Mouse (Mus musculus) ES-Bruce4 (cell line): ENCODE results near the gene Rxfp4. TPM values are rescaled to one million over a fixed set of nuclear protein-coding genes. Genes with fewer than 3 reads are reported as not detected.
A peak's percentile ranks its signal among the peaks of the same experiment; 100 is the strongest.

ENCODE experiments used
- H3K27ac ChIP-seq: 2 replicates; pipeline ENCODE4 v1.5.1; 2012; ENCODE audit warnings: low read length, inconsistent platforms; ENCODE audit not compliant: insufficient read depth
- H3K27me3 ChIP-seq: 2 replicates; pipeline ENCODE4 v1.6.1; 2012; ENCODE audit warnings: mild to moderate bottlenecking, low read length, inconsistent platforms; ENCODE audit not compliant: control insufficient read depth, poor library complexity, insufficient read depth, severe bottlenecking
- H3K36me3 ChIP-seq: 2 replicates; pipeline ENCODE4 v1.6.1; 2012; ENCODE audit warnings: inconsistent platforms, mild to moderate bottlenecking, low read length, moderate library complexity; ENCODE audit not compliant: control insufficient read depth, poor library complexity, insufficient read depth, severe bottlenecking
- H3K4me1 ChIP-seq: one replicate; pipeline ENCODE4 v1.8.1; 2011; ENCODE audit warnings: low read length; ENCODE audit not compliant: control insufficient read depth, insufficient read depth
- H3K4me3 ChIP-seq: 2 replicates; pipeline ENCODE4 v1.5.1; 2011; ENCODE audit warnings: low read depth, mild to moderate bottlenecking, low read length
- H3K9ac ChIP-seq: 2 replicates; pipeline ENCODE4 v1.6.1; 2012; ENCODE audit warnings: low read depth, mild to moderate bottlenecking, inconsistent platforms; ENCODE audit not compliant: poor library complexity, severe bottlenecking
- H3K9me3 ChIP-seq: replicated peaks from 2 replicates; pipeline ENCODE4 v1.6.1; 2012; ENCODE audit warnings: mild to moderate bottlenecking, low read length, inconsistent platforms; ENCODE audit not compliant: control insufficient read depth, poor library complexity, insufficient read depth, severe bottlenecking
- CTCF ChIP-seq: IDR thresholded peaks from one replicate; pipeline ENCODE4 v1.8.1; 2011; ENCODE audit warnings: low read depth, low read length
- EP300 ChIP-seq: IDR thresholded peaks from 2 replicates; pipeline ENCODE4 v1.6.1; 2011; ENCODE audit warnings: low read depth, low read length; ENCODE audit not compliant: insufficient read depth
- POLR2A ChIP-seq: IDR thresholded peaks from one replicate; pipeline ENCODE4 v1.8.1; 2011; ENCODE audit warnings: low read length; ENCODE audit not compliant: insufficient read depth
- polyA plus RNA-seq: library from polyadenylated mRNA; stranded (reverse); fragments of >200 nt; gene quantifications from 2 replicates; pipeline ENCODE4 v1.2.4, GENCODE M21; 2011; ENCODE audit warnings: low read depth; ENCODE audit not compliant: missing spikeins, insufficient read depth, insufficient read length

Gene Rxfp4
- polyA plus RNA-seq, 1 experiment = not detected

GRCm38 (mm10) chr3:88623346-88624135, 29.4 kb downstream of the Rxfp4 start:
- H3K36me3 ChIP-seq = peaks cover 2% of the 10 kb centered on the region; the same call in 1 of the 2 replicates
- H3K27me3 ChIP-seq = no peaks in the 10 kb centered on the region
- no peak overlapping the region for H3K27ac ChIP-seq
- peaks cover 6% of the 10 kb centered on the region for H3K9me3 ChIP-seq
- peak overlapping the region; percentile 5; the same call in 1 of the 2 replicates for H3K4me3 ChIP-seq
- H3K4me1 ChIP-seq = peaks cover 8% of the 10 kb centered on the region
- TF ChIP-seq CTCF = no peak
- TF ChIP-seq POLR2A = no peak
- H3K9ac ChIP-seq = no peak overlapping the region

GRCm38 (mm10) chr3:88622941-88623345, 30.0 kb downstream of the Rxfp4 start:
- TF ChIP-seq EP300 (no peak), POLR2A (no peak), CTCF (no peak)
- H3K9me3 ChIP-seq = peaks cover 6% of the 10 kb centered on the region
- peaks cover 8% of the 10 kb centered on the region for H3K4me1 ChIP-seq
- no peak overlapping the region for H3K4me3 ChIP-seq
- no peaks in the 10 kb centered on the region for H3K27me3 ChIP-seq
- H3K27ac ChIP-seq = no peak overlapping the region
- H3K36me3 ChIP-seq = peaks cover 2% of the 10 kb centered on the region; the same call in 1 of the 2 replicates
- no peak overlapping the region for H3K9ac ChIP-seq

- peak overlapping the region; percentile 37 for H3K27ac ChIP-seq
- peaks cover 8% of the 10 kb centered on the region for H3K4me1 ChIP-seq
- peaks cover 6% of the 10 kb centered on the region for H3K9me3 ChIP-seq
- TF ChIP-seq POLR2A (no peak), EP300 (no peak), CTCF (no peak)
- peaks cover 2% of the 10 kb centered on the region; the same call in 1 of the 2 replicates for H3K36me3 ChIP-seq
- peak overlapping the region; percentile 82 for H3K4me3 ChIP-seq
- H3K27me3 ChIP-seq = no peaks in the 10 kb centered on the region
- peak overlapping the region; percentile 85 for H3K9ac ChIP-seq
Measured at GRCm38 (mm10) chr3:88622113-88622940, 30.6 kb downstream of the Rxfp4 start.

- H3K4me1 ChIP-seq = peaks cover 9% of the 10 kb centered on the region
- TF ChIP-seq EP300 = peak; percentile 49; the same call in 1 of the 2 replicates
- no peak for TF ChIP-seq CTCF
- TF ChIP-seq POLR2A = no peak
- H3K27ac ChIP-seq = peak overlapping the region; percentile 37
- H3K9ac ChIP-seq = peak overlapping the region; percentile 85
- peaks cover 6% of the 10 kb centered on the region for H3K9me3 ChIP-seq
- H3K4me3 ChIP-seq = peak overlapping the region; percentile 82
- peaks cover 2% of the 10 kb centered on the region; the same call in 1 of the 2 replicates for H3K36me3 ChIP-seq
- no peaks in the 10 kb centered on the region for H3K27me3 ChIP-seq
Measured at GRCm38 (mm10) chr3:88621537-88622112, 31.3 kb downstream of the Rxfp4 start.

GRCm38 (mm10) chr3:88620992-88621536, 31.9 kb downstream of the Rxfp4 start:
- Histone ChIP-seq H3K4me3 (peak overlapping the region; percentile 82), H3K9ac (peak overlapping the region; percentile 85), H3K27me3 (no peaks in the 10 kb centered on the region), H3K27ac (peak overlapping the region; percentile 51), H3K36me3 (peaks cover 2% of the 10 kb centered on the region; the same call in 1 of the 2 replicates), H3K9me3 (peaks cover 6% of the 10 kb centered on the region), H3K4me1 (peaks cover 10% of the 10 kb centered on the region)
- TF ChIP-seq CTCF = no peak
- TF ChIP-seq POLR2A = peak; percentile 30
- 0 out of 2 replicates have a peak, but pooled peaks have one; percentile 46 for TF ChIP-seq EP300
